Mouse (Mus musculus) stomach, postnatal 0 days (tissue): ENCODE measurements around the gene Megf8. TPM values are rescaled to one million over a fixed set of nuclear protein-coding genes. Genes with fewer than 3 reads are reported as not detected.

Experiments
- ATAC-seq: fragments of 200-750 bp; cut with Nextera tagmentation; 2 replicates; pipeline ENCODE4 v1.8.0; 2017; ENCODE audit not compliant: low FRiP score, low TSS enrichment
- DNase-seq: peaks from one replicate; pipeline ENCODE4 v3.0.0-alpha.2; 2016; ENCODE audit warnings: low spot score
- H3K27ac ChIP-seq: fragments of 300-500 bp; sonication (generic); replicated peaks from 2 replicates; pipeline ENCODE4 v1.5.1; 2014; ENCODE audit warnings: mild to moderate bottlenecking, control low read depth
- H3K27me3 ChIP-seq: fragments of 300-500 bp; sonication (generic); 2 replicates; pipeline ENCODE4 v1.6.1; 2014; ENCODE audit warnings: low read length; ENCODE audit not compliant: control insufficient read depth, insufficient read depth
- H3K36me3 ChIP-seq: fragments of 300-500 bp; sonication (generic); 2 replicates; pipeline ENCODE4 v1.6.1; 2014; ENCODE audit warnings: low read length, mixed read lengths; ENCODE audit not compliant: control insufficient read depth, insufficient read depth
- H3K4me1 ChIP-seq: fragments of 300-500 bp; sonication (generic); replicated peaks from 2 replicates; pipeline ENCODE4 v1.6.1; 2014; ENCODE audit warnings: antibody characterized with exemption; ENCODE audit not compliant: control insufficient read depth, insufficient read depth
- H3K4me2 ChIP-seq: fragments of 300-500 bp; sonication (generic); replicated peaks from 2 replicates; pipeline ENCODE4 v1.6.1; 2014; ENCODE audit warnings: low read depth, mild to moderate bottlenecking, control low read depth, moderate library complexity
- H3K4me3 ChIP-seq: fragments of 300-500 bp; sonication (generic); 2 replicates; pipeline ENCODE4 v1.5.1; 2014; ENCODE audit warnings: low read depth, low read length, control low read depth
- H3K9ac ChIP-seq: fragments of 300-500 bp; sonication (generic); 2 replicates; pipeline ENCODE4 v1.6.1; 2014; ENCODE audit warnings: mild to moderate bottlenecking, low read length, control low read depth, mixed read lengths
- H3K9me3 ChIP-seq: fragments of 300-500 bp; sonication (generic); 2 replicates; pipeline ENCODE4 v1.6.1; 2016; ENCODE audit warnings: low read length; ENCODE audit not compliant: control insufficient read depth
- CTCF ChIP-seq: IDR thresholded peaks from 2 replicates; pipeline ENCODE4 v1.5.1; 2016; ENCODE audit warnings: antibody characterized with exemption, low read depth, mild to moderate bottlenecking, moderate library complexity
- EP300 ChIP-seq: optimal IDR thresholded peaks from 2 replicates; pipeline ENCODE3; 2016; ENCODE audit warnings: antibody characterized with exemption
- WGBS: fragments of 180-500 bp; shearing (Covaris S2); extraction: QIAGEN DNeasy Blood & Tissue Kit; methylation state at CpG from one replicate; pipeline ENCODE4 v1.1.7; 2014; 5-methylcytosine and 5-hydroxymethylcytosine counted together
- polyA plus RNA-seq: library from polyadenylated mRNA; unstranded; fragments of >200 nt; fragmentation: Nextera tagmentation; extraction: Ambion mirVana; gene quantifications from 2 replicates; pipeline ENCODE4 v1.2.1, GENCODE M21; 2015

Gene Megf8
- polyA plus RNA-seq, 1 experiment from 2014 or later: 3.6 TPM

DNA sequence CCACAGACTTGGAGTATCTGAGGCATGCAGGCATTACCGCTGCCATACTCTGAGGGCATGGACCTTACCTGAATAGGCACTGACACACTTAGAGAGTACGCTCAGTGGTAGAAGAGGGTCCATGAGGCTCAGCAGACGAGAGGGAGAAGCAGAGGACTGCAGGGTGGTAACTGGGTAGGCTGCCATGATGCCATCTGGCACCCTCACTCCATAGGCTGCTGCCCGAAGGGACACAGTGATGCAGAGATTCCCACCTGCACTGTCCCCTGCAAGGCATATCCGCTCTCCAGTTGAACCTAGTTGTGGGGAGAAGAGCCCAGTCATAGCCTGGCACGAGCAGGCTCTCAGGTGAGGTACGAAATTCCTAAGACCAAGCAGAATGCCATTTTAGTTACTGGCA, 66.4 kb downstream of the Megf8 start:
- Histone ChIP-seq H3K4me3 (no peak overlapping the region), H3K4me2 (no peak overlapping the region), H3K27me3 (no peaks in the 10 kb centered on the region), H3K4me1 (peaks cover 9% of the 10 kb centered on the region), H3K9ac (no peak overlapping the region), H3K36me3 (peaks cover 7% of the 10 kb centered on the region), H3K9me3 (no peaks in the 10 kb centered on the region), H3K27ac (no peak overlapping the region)
- DNase-seq: no peak
- ATAC-seq: no peak
- TF ChIP-seq CTCF (no peak), EP300 (no peak)
- 94% methylated on average over 7 of the region's 7 CpGs for WGBS

DNA sequence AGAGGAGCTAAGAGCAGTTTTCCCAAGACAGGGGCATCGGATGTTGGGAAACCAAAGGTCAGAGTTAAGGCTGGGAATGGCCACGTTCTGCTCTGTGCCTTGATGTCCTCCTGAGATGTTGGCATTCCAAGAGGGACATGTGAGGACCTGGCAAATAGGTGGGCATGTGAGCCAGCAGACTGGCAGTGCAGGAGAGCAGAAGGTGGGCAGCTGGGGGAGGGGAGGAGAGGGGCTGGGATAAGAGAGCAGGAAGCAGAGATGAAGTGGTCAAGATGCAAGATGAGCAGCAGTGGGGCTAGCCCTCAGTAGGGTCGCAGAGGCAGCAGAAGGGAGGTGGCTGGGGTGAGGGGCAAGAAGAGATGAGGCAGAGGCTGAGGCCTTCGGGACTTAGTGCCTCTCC, 66.9 kb downstream of the Megf8 start:
- H3K4me3 ChIP-seq: no peak overlapping the region
- H3K9ac ChIP-seq: no peak overlapping the region
- H3K9me3 ChIP-seq: no peaks in the 10 kb centered on the region
- DNase-seq (no peak), ATAC-seq (no peak)
- no peak overlapping the region for H3K4me2 ChIP-seq
- H3K27me3 ChIP-seq: no peaks in the 10 kb centered on the region
- TF ChIP-seq CTCF (no peak), EP300 (no peak)
- H3K27ac ChIP-seq: no peak overlapping the region
- H3K4me1 ChIP-seq: peaks cover 9% of the 10 kb centered on the region
- H3K36me3 ChIP-seq: peaks cover 7% of the 10 kb centered on the region
- 85% methylated on average over 4 of the region's 4 CpGs for WGBS

DNA sequence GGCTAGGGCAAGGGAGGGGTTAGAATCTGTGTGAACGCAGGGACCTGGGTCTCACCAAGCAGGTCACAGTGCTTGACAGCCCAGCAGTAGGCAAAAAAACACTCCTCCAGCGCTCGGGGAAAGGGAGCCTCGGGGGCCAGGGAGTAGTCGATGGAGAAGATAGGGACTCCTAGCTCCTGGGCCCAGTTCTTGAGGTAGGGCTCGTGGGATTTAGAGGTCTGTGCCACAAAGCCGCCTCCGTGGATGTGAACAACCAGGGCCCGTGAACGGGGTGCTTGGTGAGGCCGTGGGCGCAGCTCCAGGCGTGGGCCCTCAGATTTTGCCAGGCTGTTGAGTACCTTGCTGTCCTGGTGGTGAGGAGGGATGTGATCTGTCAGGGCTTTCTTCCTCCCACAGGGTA, 67.4 kb downstream of the Megf8 start:
- no peak for ATAC-seq

DNA sequence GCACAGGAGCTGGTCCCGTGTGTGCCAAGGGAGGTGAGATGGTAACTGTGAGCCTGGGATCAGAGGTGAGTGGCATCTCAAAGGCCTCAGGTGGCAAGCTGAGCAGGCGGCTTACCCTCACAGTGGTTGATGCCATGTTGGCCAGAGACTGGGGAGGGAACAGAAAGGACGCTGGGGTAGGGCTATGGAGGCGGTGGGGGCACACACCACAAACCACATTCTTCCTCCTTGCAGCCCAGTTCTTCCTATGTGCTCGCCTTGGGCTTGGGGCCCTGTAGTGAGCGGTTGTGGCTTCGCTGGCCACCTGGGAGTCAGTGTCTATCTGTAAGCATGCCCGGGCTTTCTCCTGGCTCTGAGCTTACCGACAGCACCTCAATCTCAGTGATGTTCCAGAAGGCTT, 67.9 kb downstream of the Megf8 start:
- ATAC-seq (no peak), DNase-seq (no peak)
- TF ChIP-seq EP300 (no peak), CTCF (no peak)
- 83% methylated on average over 9 of the region's 9 CpGs for WGBS
- Histone ChIP-seq H3K9ac (0 out of 2 replicates have a peak overlapping the region, but pooled peaks have one; percentile 13), H3K4me2 (no peak overlapping the region), H3K36me3 (peaks cover 7% of the 10 kb centered on the region), H3K27ac (no peak overlapping the region), H3K4me3 (no peak overlapping the region), H3K9me3 (no peaks in the 10 kb centered on the region), H3K27me3 (no peaks in the 10 kb centered on the region), H3K4me1 (peaks cover 9% of the 10 kb centered on the region)

More for the DNA sequence above, 67.4 kb downstream of the Megf8 start:
- peaks cover 7% of the 10 kb centered on the region for H3K36me3 ChIP-seq
- no peak for DNase-seq
- WGBS: 87% methylated on average over 13 of the region's 13 CpGs
- no peaks in the 10 kb centered on the region for H3K9me3 ChIP-seq
- no peaks in the 10 kb centered on the region for H3K27me3 ChIP-seq
- no peak overlapping the region for H3K9ac ChIP-seq
- no peak overlapping the region for H3K4me3 ChIP-seq
- H3K4me2 ChIP-seq: no peak overlapping the region
- TF ChIP-seq EP300 (no peak), CTCF (no peak)
- peaks cover 9% of the 10 kb centered on the region for H3K4me1 ChIP-seq
- H3K27ac ChIP-seq: no peak overlapping the region

DNA sequence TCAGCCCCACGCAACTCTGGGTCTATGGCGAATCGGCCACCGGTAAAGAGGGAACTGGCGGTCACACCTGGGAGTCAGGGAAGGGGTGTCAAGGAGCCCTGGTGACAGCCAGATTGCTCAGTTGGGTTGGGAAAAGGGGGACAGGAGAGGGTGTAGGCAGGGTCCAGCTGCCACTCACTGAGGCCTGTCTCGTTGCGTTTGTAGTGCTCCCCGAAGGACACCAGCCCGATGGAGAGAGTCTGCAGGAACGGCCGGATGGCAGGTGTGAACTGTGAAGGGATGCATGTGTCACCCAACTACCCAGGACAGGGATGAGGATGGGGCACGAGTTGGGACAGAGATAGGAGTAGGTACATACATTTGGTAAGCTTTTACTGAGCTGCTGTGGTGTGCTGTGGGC, 68.3 kb downstream of the Megf8 start:
- no peak overlapping the region; the same call in 1 of the 2 replicates for H3K9ac ChIP-seq
- H3K27me3 ChIP-seq: no peaks in the 10 kb centered on the region
- peak overlapping the region; percentile 82; the same call in 1 of the 2 replicates for H3K27ac ChIP-seq
- no peaks in the 10 kb centered on the region for H3K9me3 ChIP-seq
- DNase-seq (no peak), ATAC-seq (no peak)
- WGBS: 88% methylated on average over 12 of the region's 12 CpGs
- H3K36me3 ChIP-seq: peaks cover 7% of the 10 kb centered on the region
- H3K4me3 ChIP-seq: no peak overlapping the region
- TF ChIP-seq EP300: no peak
- no peak for TF ChIP-seq CTCF
- peaks cover 12% of the 10 kb centered on the region for H3K4me1 ChIP-seq
- no peak overlapping the region for H3K4me2 ChIP-seq

DNA sequence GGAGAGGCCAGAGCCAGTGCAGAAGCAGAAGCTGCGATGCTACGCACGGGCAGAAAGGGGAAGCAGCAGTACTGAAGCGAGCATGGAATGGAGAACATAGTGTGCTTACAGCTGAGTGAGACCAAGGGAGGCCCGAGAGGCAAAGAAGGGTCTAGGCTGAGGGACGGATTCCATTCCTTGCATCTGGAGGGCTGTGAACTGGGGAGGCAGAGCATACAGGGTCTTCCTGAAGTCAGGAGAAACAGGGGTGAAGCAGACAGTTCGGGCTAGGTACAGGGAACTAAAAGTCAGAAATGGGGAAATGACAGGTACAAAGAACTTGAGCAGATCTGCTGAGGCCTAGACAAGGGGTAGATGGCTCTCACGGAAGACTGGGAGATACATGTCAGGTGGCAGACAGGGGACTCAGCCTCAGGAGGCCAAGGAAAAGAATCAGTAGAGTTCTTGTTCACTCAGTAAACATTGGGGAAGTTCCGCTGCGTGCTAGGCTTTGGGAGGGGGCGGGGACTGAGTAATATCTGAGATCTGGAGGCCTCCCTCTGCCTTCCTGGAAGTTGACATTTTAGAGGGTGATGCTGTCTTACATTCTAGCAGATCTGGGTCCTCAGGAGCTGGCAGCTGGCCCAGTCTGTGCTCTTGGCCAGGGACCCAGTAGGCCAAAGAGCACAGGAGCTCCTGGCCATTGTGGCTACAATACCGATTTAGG, 69.0 kb downstream of the Megf8 start:
- no peaks in the 10 kb centered on the region for H3K9me3 ChIP-seq
- H3K36me3 ChIP-seq: peaks cover 7% of the 10 kb centered on the region
- H3K27me3 ChIP-seq: no peaks in the 10 kb centered on the region
- no peak overlapping the region for H3K4me3 ChIP-seq
- DNase-seq (peak; percentile 76), ATAC-seq (peak; percentile 74)
- WGBS: 49% methylated on average over 12 of the region's 12 CpGs
- peak overlapping the region; percentile 28; the same call in 1 of the 2 replicates for H3K9ac ChIP-seq
- H3K4me2 ChIP-seq: 0 out of 2 replicates have a peak overlapping the region, but pooled peaks have one; percentile 3
- H3K4me1 ChIP-seq: peaks cover 18% of the 10 kb centered on the region
- H3K27ac ChIP-seq: peak overlapping the region; percentile 82
- TF ChIP-seq CTCF (no peak; the same call in 1 of the 2 replicates), EP300 (peak; percentile 28)
